Comparison of ENCODE assay signal across 22 mouse cellular contexts in the genomic region with DNA sequence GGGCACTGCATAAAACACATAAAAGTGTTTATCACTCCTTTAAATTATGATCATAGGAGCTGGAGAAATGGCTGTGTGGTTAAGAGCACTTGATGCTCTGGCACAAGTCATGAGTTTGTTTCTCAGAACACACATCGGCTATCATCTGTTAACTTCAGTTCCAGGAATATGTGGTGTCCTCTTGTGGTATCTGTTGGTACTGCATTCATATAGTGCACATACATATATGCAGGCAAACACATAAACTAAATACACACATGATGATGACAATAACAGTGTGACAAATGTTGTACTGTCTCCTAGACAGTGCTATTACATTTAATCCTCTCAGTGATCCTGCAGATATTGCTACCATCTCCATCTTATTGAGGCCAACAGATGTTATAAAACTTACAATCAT. TPM values are rescaled to one million over a fixed set of nuclear protein-coding genes. Genes with fewer than 3 reads are reported as not detected.
DNase-seq lines count a peak whose midpoint lies in the region; ATAC-seq and TF ChIP-seq lines count a peak whose summit lies in the region.
"Had no signal": no experiment of that assay in that cellular context is flagged by ENCODE, and none has a peak within 500 bp of the region (broad histone marks: within the 10 kb centered on the region; RNA-seq: fewer than 3 reads in every experiment).

No protein-coding gene starts in this region.

- no peak overlapping the region for H3K4me3 ChIP-seq in forebrain, postnatal 0 days (ENCODE audit: low read depth, low read length)
- no peak overlapping the region for H3K4me3 ChIP-seq in forebrain, embryonic 14.5 days (ENCODE audit: low read depth, low read length)
- H3K4me3 ChIP-seq in liver, postnatal 0 days (ENCODE audit: low read depth, low read length) = no peak overlapping the region
- H3K4me3 ChIP-seq in liver, embryonic 12.5 days = no peak overlapping the region
- H3K4me3 ChIP-seq in kidney, embryonic 16.5 days (ENCODE audit: low read length) = no peak overlapping the region
- H3K4me3 ChIP-seq: embryonic facial prominence, embryonic 13.5 days; limb, embryonic 13.5 days; stomach, embryonic 15.5 days had no signal

- H3K27me3 ChIP-seq in forebrain, postnatal 0 days (ENCODE audit: insufficient read depth, low read length) = no peaks in the 10 kb centered on the region; the same call in 1 of the 2 replicates
- no peaks in the 10 kb centered on the region for H3K27me3 ChIP-seq in forebrain, embryonic 14.5 days (replicated peaks; ENCODE audit: control insufficient read depth, insufficient read depth, low read length)
- H3K27me3 ChIP-seq in liver, postnatal 0 days (ENCODE audit: insufficient read depth, low read length) = no peaks in the 10 kb centered on the region
- H3K27me3 ChIP-seq in liver, embryonic 12.5 days (replicated peaks) = peaks cover 9% of the 10 kb centered on the region; the same call in 1 of the 2 replicates
- no peaks in the 10 kb centered on the region for H3K27me3 ChIP-seq in kidney, embryonic 16.5 days (ENCODE audit: insufficient read depth, low read length)
- H3K27me3 ChIP-seq: embryonic facial prominence, embryonic 13.5 days; stomach, embryonic 15.5 days had no signal

- H3K27ac ChIP-seq in forebrain, postnatal 0 days (ENCODE audit: low read depth, low read length) = no peak overlapping the region
- H3K27ac ChIP-seq in forebrain, embryonic 14.5 days (ENCODE audit: low read depth, low read length) = no peak overlapping the region
- no peak overlapping the region for H3K27ac ChIP-seq in liver, postnatal 0 days (ENCODE audit: low read depth)
- H3K27ac ChIP-seq in liver, embryonic 12.5 days = no peak overlapping the region
- H3K27ac ChIP-seq in kidney, embryonic 16.5 days (ENCODE audit: low read length) = no peak overlapping the region
- H3K27ac ChIP-seq: embryonic facial prominence, embryonic 13.5 days; hindbrain, embryonic 14.5 days; limb, embryonic 13.5 days; stomach, embryonic 15.5 days had no signal

- ATAC-seq in forebrain, postnatal 0 days = no peak
- ATAC-seq in forebrain, embryonic 14.5 days = no peak
- ATAC-seq in liver, postnatal 0 days = no peak
- no peak for ATAC-seq in liver, embryonic 12.5 days
- no peak for ATAC-seq in kidney, embryonic 16.5 days (ENCODE audit: low FRiP score, low TSS enrichment)

- no peak for TF ChIP-seq EP300 in liver, postnatal 0 days (IDR thresholded peaks at IDR 0.05; ENCODE audit: low read depth)

- H3K4me1 ChIP-seq in forebrain, postnatal 0 days (ENCODE audit: insufficient read depth) = no peaks in the 10 kb centered on the region
- H3K4me1 ChIP-seq in forebrain, embryonic 14.5 days (ENCODE audit: control insufficient read depth, insufficient read depth, low read length) = no peaks in the 10 kb centered on the region
- H3K4me1 ChIP-seq in liver, postnatal 0 days (ENCODE audit: insufficient read depth) = no peaks in the 10 kb centered on the region
- no peaks in the 10 kb centered on the region for H3K4me1 ChIP-seq in liver, embryonic 12.5 days
- H3K4me1 ChIP-seq in kidney, embryonic 16.5 days (ENCODE audit: insufficient read depth, low read length) = no peaks in the 10 kb centered on the region
- H3K4me1 ChIP-seq: embryonic facial prominence, embryonic 13.5 days; limb, embryonic 13.5 days; stomach, embryonic 15.5 days had no signal

- WGBS in forebrain, postnatal 0 days = 96% methylated on average over 1 of the region's 1 CpGs
- WGBS in forebrain, embryonic 14.5 days = 85% methylated on average over 1 of the region's 1 CpGs
- 88% methylated on average over 1 of the region's 1 CpGs for WGBS in liver, postnatal 0 days (ENCODE audit: insufficient replicate concordance)
- 78% methylated on average over 1 of the region's 1 CpGs for WGBS in liver, embryonic 12.5 days (ENCODE audit: insufficient replicate concordance)
- 88% methylated on average over 1 of the region's 1 CpGs for WGBS in kidney, embryonic 16.5 days

- H3K4me2 ChIP-seq in forebrain, postnatal 0 days (ENCODE audit: low read depth) = no peak overlapping the region
- H3K4me2 ChIP-seq in forebrain, embryonic 14.5 days (ENCODE audit: low read length) = no peak overlapping the region
- no peak overlapping the region for H3K4me2 ChIP-seq in liver, postnatal 0 days (ENCODE audit: low read depth, low read length)
- no peak overlapping the region for H3K4me2 ChIP-seq in liver, embryonic 12.5 days
- no peak overlapping the region for H3K4me2 ChIP-seq in kidney, embryonic 16.5 days (replicated peaks; ENCODE audit: low read depth, low read length)
- H3K4me2 ChIP-seq: embryonic facial prominence, embryonic 13.5 days; heart, embryonic 11.5 days; hindbrain, embryonic 14.5 days; limb, embryonic 13.5 days; stomach, embryonic 15.5 days had no signal

- TF ChIP-seq POLR2A in brain, embryonic 14.5 days (IDR thresholded peaks at IDR 0.05; ENCODE audit: borderline replicate concordance, extremely low read depth, insufficient read depth, insufficient read length, poor library complexity, severe bottlenecking) = no peak

- DNase-seq in forebrain, postnatal 0 days = no peak
- no peak for DNase-seq in forebrain, embryonic 14.5 days (ENCODE audit: low spot score)
- no peak for DNase-seq in liver, postnatal 0 days
- peak; percentile 25 for DNase-seq in ES-CJ7 (ENCODE audit: low read depth, low spot score)
- no peak for DNase-seq in brain, embryonic 14.5 days (ENCODE audit: low read depth)
- no peak for DNase-seq in adrenal gland, postnatal 14 days
- DNase-seq: adrenal gland, postnatal 36 days; cerebellum, adult 9-10 months; gastrocnemius, postnatal 36 days; heart, postnatal 14 days; kidney, adult 11 months; kidney, postnatal 25 days; lung, adult 18-20 months; midbrain, embryonic 14.5 days; spleen, adult 18-20 months had no signal

- no peaks in the 10 kb centered on the region for H3K36me3 ChIP-seq in forebrain, postnatal 0 days (ENCODE audit: insufficient read depth)
- H3K36me3 ChIP-seq in forebrain, embryonic 14.5 days (ENCODE audit: control insufficient read depth, insufficient read depth, low read length) = no peaks in the 10 kb centered on the region
- no peaks in the 10 kb centered on the region for H3K36me3 ChIP-seq in liver, postnatal 0 days (replicated peaks; ENCODE audit: insufficient read depth, low read length)
- no peaks in the 10 kb centered on the region for H3K36me3 ChIP-seq in liver, embryonic 12.5 days
- no peaks in the 10 kb centered on the region for H3K36me3 ChIP-seq in kidney, embryonic 16.5 days (ENCODE audit: insufficient read depth, low read length)
- H3K36me3 ChIP-seq: embryonic facial prominence, embryonic 13.5 days; limb, embryonic 13.5 days; stomach, embryonic 15.5 days had no signal

- TF ChIP-seq CTCF in forebrain, postnatal 0 days (IDR thresholded peaks at IDR 0.05; ENCODE audit: low read depth) = peak; percentile 28
- peak; percentile 35 for TF ChIP-seq CTCF in liver, postnatal 0 days (IDR thresholded peaks at IDR 0.05; ENCODE audit: low read depth)
- TF ChIP-seq CTCF in brain, embryonic 14.5 days (IDR thresholded peaks at IDR 0.05; ENCODE audit: borderline replicate concordance, extremely low read depth, insufficient read depth, insufficient read length) = 0 out of 2 replicates have a peak, but pooled peaks have one; percentile 2

- no peak overlapping the region for H3K9ac ChIP-seq in forebrain, postnatal 0 days
- no peak overlapping the region for H3K9ac ChIP-seq in forebrain, embryonic 14.5 days (ENCODE audit: low read length)
- no peak overlapping the region for H3K9ac ChIP-seq in liver, postnatal 0 days (replicated peaks)
- H3K9ac ChIP-seq in liver, embryonic 12.5 days = no peak overlapping the region
- H3K9ac ChIP-seq in kidney, embryonic 16.5 days (replicated peaks; ENCODE audit: low read length) = no peak overlapping the region
- H3K9ac ChIP-seq: embryonic facial prominence, embryonic 13.5 days; hindbrain, embryonic 14.5 days; limb, embryonic 13.5 days; stomach, embryonic 15.5 days had no signal

- H3K9me3 ChIP-seq in forebrain, postnatal 0 days (ENCODE audit: low read length) = no peaks in the 10 kb centered on the region
- H3K9me3 ChIP-seq in forebrain, embryonic 14.5 days (replicated peaks; ENCODE audit: control insufficient read depth, low read length) = no peaks in the 10 kb centered on the region; the same call in 1 of the 2 replicates
- H3K9me3 ChIP-seq in liver, postnatal 0 days (ENCODE audit: low read length) = 0 out of 2 replicates have a peak, but pooled peaks cover 3% of the 10 kb centered on the region
- no peaks in the 10 kb centered on the region for H3K9me3 ChIP-seq in liver, embryonic 12.5 days (replicated peaks)
- no peaks in the 10 kb centered on the region for H3K9me3 ChIP-seq in kidney, embryonic 16.5 days (ENCODE audit: low read length)
- H3K9me3 ChIP-seq: embryonic facial prominence, embryonic 13.5 days; stomach, embryonic 15.5 days had no signal

RNA-seq across cellular contexts. Expression of a gene that starts 13.8 kb away (rescaled TPM):
- total RNA-seq in forebrain, postnatal 0 days (2014; rRNA removed) = 48.4 and 50.2 TPM in 2 replicates
- polyA plus RNA-seq in forebrain, postnatal 0 days (2015; fragmentation: Nextera tagmentation; extraction: Ambion mirVana) = 68.5 and 85.3 TPM in 2 replicates
- polyA plus RNA-seq in forebrain, embryonic 14.5 days (2014; fragmentation: Nextera tagmentation; extraction: Ambion mirVana) = 103 and 123 TPM in 2 replicates
- polyA plus RNA-seq in liver, postnatal 0 days (2015; fragmentation: Nextera tagmentation; extraction: Ambion mirVana) = 45.4 and 53.0 TPM in 2 replicates
- 121 and 128 TPM in 2 replicates for polyA plus RNA-seq in liver, embryonic 12.5 days (2016; fragmentation: Nextera tagmentation; extraction: Ambion mirVana)
- 98.9 and 145 TPM in 2 replicates for polyA plus RNA-seq in brain, embryonic 14.5 days (2012; rRNA removed)
- 18.2 and 23.6 TPM in 2 replicates for total RNA-seq in adrenal gland, postnatal 14 days (2021)
- 114 and 128 TPM in 2 replicates for polyA plus RNA-seq in kidney, embryonic 16.5 days (2015; fragmentation: Nextera tagmentation; extraction: Ambion mirVana)

RNA-seq across cellular contexts. Expression of a gene that starts 37.2 kb away (rescaled TPM):
- 4.3 and 6.1 TPM in 2 replicates for total RNA-seq in forebrain, postnatal 0 days (2014; rRNA removed)
- polyA plus RNA-seq in forebrain, postnatal 0 days (2015; fragmentation: Nextera tagmentation; extraction: Ambion mirVana) = 0.40 and 1.2 TPM in 2 replicates
- polyA plus RNA-seq in forebrain, embryonic 14.5 days (2014; fragmentation: Nextera tagmentation; extraction: Ambion mirVana) = 0.78 and 0.97 TPM in 2 replicates
- polyA plus RNA-seq in liver, postnatal 0 days (2015; fragmentation: Nextera tagmentation; extraction: Ambion mirVana) = 0.39 and 0.74 TPM in 2 replicates
- 0.17 and 0.26 TPM in 2 replicates for polyA plus RNA-seq in liver, embryonic 12.5 days (2016; fragmentation: Nextera tagmentation; extraction: Ambion mirVana)
- 5.9 and 8.3 TPM in 2 replicates for polyA plus RNA-seq in brain, embryonic 14.5 days (2012; rRNA removed)
- 11.8 and 12.1 TPM in 2 replicates for total RNA-seq in adrenal gland, postnatal 14 days (2021)
- polyA plus RNA-seq in kidney, embryonic 16.5 days (2015; fragmentation: Nextera tagmentation; extraction: Ambion mirVana) = 0.59 and 1.0 TPM in 2 replicates
